Mouse (Mus musculus) lung, adult 2 months (tissue): ENCODE results near the gene Nfe2l1.

ENCODE experiments used
- CTCF ChIP-seq: fragments of 200-500 bp; IDR thresholded peaks from 2 replicates; pipeline ENCODE4 v1.5.1; 2011; ENCODE audit warnings: mild to moderate bottlenecking, low read length, control low read depth; ENCODE audit not compliant: insufficient read depth
- POLR2A ChIP-seq: fragments of 200-500 bp; IDR thresholded peaks from 2 replicates; pipeline ENCODE4 v1.6.1; 2011; ENCODE audit warnings: low read depth, mild to moderate bottlenecking, control low read depth, low read length, borderline replicate concordance; ENCODE audit errors: extremely low read depth

GRCm38 (mm10) chr11:96875745-96876144 lies 46.0 kb upstream of the Nfe2l1 start:
- TF ChIP-seq CTCF (no peak), POLR2A (no peak)
